In genomic region chr11:48808737-48809433, GRCm38 (mm10) we compare ENCODE assay signal across 11 mouse cellular contexts. TPM values are rescaled to one million over a fixed set of nuclear protein-coding genes. Genes with fewer than 3 reads are reported as not detected.
DNase-seq lines count a peak whose midpoint lies in the region; ATAC-seq and TF ChIP-seq lines count a peak whose summit lies in the region.
"Had no signal": no experiment of that assay in that cellular context is flagged by ENCODE, and none has a peak within 500 bp of the region (broad histone marks: within the 10 kb centered on the region; RNA-seq: fewer than 3 reads in every experiment).

No protein-coding gene starts in this region.

- no peak for ATAC-seq in limb, embryonic 13.5 days (ENCODE audit: low FRiP score, low read depth)
- ATAC-seq in embryonic facial prominence, embryonic 15.5 days (ENCODE audit: insufficient number of reproducible peaks, low FRiP score, low TSS enrichment, low read depth) = no peak
- no peak for ATAC-seq in liver, postnatal 0 days
- ATAC-seq: activated CD4-positive, CD25-positive, alpha-beta regulatory T cell, adult 4 months had no signal

- no peaks in the 10 kb centered on the region for H3K9me3 ChIP-seq in limb, embryonic 13.5 days
- no peaks in the 10 kb centered on the region for H3K9me3 ChIP-seq in limb, embryonic 10.5 days (replicated peaks)
- no peaks in the 10 kb centered on the region for H3K9me3 ChIP-seq in embryonic facial prominence, embryonic 15.5 days (replicated peaks)
- no peaks in the 10 kb centered on the region for H3K9me3 ChIP-seq in liver, postnatal 0 days (ENCODE audit: low read length)

- H3K4me2 ChIP-seq in limb, embryonic 13.5 days (replicated peaks) = no peak overlapping the region
- H3K4me2 ChIP-seq in embryonic facial prominence, embryonic 15.5 days (replicated peaks) = no peak overlapping the region
- no peak overlapping the region for H3K4me2 ChIP-seq in liver, postnatal 0 days (ENCODE audit: low read depth, low read length)

- no peak overlapping the region; the same call in 1 of the 2 replicates for H3K27ac ChIP-seq in limb, embryonic 13.5 days
- H3K27ac ChIP-seq in limb, embryonic 10.5 days = no peak overlapping the region
- 0 out of 2 replicates have a peak overlapping the region, but pooled peaks have one; percentile 14 for H3K27ac ChIP-seq in embryonic facial prominence, embryonic 15.5 days (replicated peaks)
- no peak overlapping the region for H3K27ac ChIP-seq in liver, postnatal 0 days (ENCODE audit: low read depth)
- H3K27ac ChIP-seq: macrophage had no signal

- peaks cover 86% of the 10 kb centered on the region for H3K36me3 ChIP-seq in limb, embryonic 13.5 days
- H3K36me3 ChIP-seq in limb, embryonic 10.5 days = peaks cover 97% of the 10 kb centered on the region
- peaks cover 96% of the 10 kb centered on the region for H3K36me3 ChIP-seq in embryonic facial prominence, embryonic 15.5 days
- peaks cover 83% of the 10 kb centered on the region for H3K36me3 ChIP-seq in liver, postnatal 0 days (replicated peaks; ENCODE audit: insufficient read depth, low read length)

- no peaks in the 10 kb centered on the region for H3K27me3 ChIP-seq in limb, embryonic 13.5 days
- H3K27me3 ChIP-seq in limb, embryonic 10.5 days (ENCODE audit: low read depth, poor library complexity, severe bottlenecking) = no peaks in the 10 kb centered on the region
- no peaks in the 10 kb centered on the region for H3K27me3 ChIP-seq in embryonic facial prominence, embryonic 15.5 days
- no peaks in the 10 kb centered on the region for H3K27me3 ChIP-seq in liver, postnatal 0 days (ENCODE audit: insufficient read depth, low read length)

- no peak for TF ChIP-seq EP300 in liver, postnatal 0 days (IDR thresholded peaks at IDR 0.05; ENCODE audit: low read depth)

- WGBS in limb, embryonic 13.5 days = 69% methylated on average over 16 of the region's 16 CpGs
- 79% methylated on average over 16 of the region's 16 CpGs for WGBS in limb, embryonic 10.5 days
- 61% methylated on average over 16 of the region's 16 CpGs for WGBS in embryonic facial prominence, embryonic 15.5 days
- WGBS in liver, postnatal 0 days (ENCODE audit: insufficient replicate concordance) = 66% methylated on average over 16 of the region's 16 CpGs

- H3K4me3 ChIP-seq in limb, embryonic 13.5 days = no peak overlapping the region
- H3K4me3 ChIP-seq in limb, embryonic 10.5 days = no peak overlapping the region
- no peak overlapping the region for H3K4me3 ChIP-seq in embryonic facial prominence, embryonic 15.5 days (replicated peaks)
- H3K4me3 ChIP-seq in liver, postnatal 0 days (ENCODE audit: low read depth, low read length) = no peak overlapping the region

- TF ChIP-seq CTCF in liver, postnatal 0 days (IDR thresholded peaks at IDR 0.05; ENCODE audit: low read depth) = no peak

- peak; percentile 38 to 47 for DNase-seq in cerebellum, postnatal 10 days
- DNase-seq in cerebellum, adult 11 months = no peak
- no peak for DNase-seq in limb, embryonic 10.5 days (ENCODE audit: low spot score)
- no peak for DNase-seq in liver, postnatal 0 days
- no peak for DNase-seq in cerebellum, adult 8-10 months
- DNase-seq in right cerebral cortex, adult 2 months (ENCODE audit: low spot score in 2 of 2) = no peak
- DNase-seq: cerebellum, postnatal 25 days had no signal

- H3K4me1 ChIP-seq in limb, embryonic 13.5 days = no peaks in the 10 kb centered on the region; the same call in 1 of the 2 replicates
- no peaks in the 10 kb centered on the region for H3K4me1 ChIP-seq in limb, embryonic 10.5 days
- 0 out of 2 replicates have a peak, but pooled peaks cover 4% of the 10 kb centered on the region for H3K4me1 ChIP-seq in embryonic facial prominence, embryonic 15.5 days
- peaks cover 2% of the 10 kb centered on the region; the same call in 1 of the 2 replicates for H3K4me1 ChIP-seq in liver, postnatal 0 days (ENCODE audit: insufficient read depth)

- H3K9ac ChIP-seq in limb, embryonic 13.5 days = 0 out of 2 replicates have a peak overlapping the region, but pooled peaks have one; percentile 19
- no peak overlapping the region for H3K9ac ChIP-seq in embryonic facial prominence, embryonic 15.5 days
- peak overlapping the region; percentile 21; the same call in 1 of the 2 replicates for H3K9ac ChIP-seq in liver, postnatal 0 days (replicated peaks)

RNA-seq across cellular contexts. Expression of gene Trim41, which starts 8.3 kb away (rescaled TPM):
- 7.8 and 8.7 TPM in 2 replicates for polyA plus RNA-seq in limb, embryonic 13.5 days (2015; fragmentation: Nextera tagmentation; extraction: Ambion mirVana)
- polyA plus RNA-seq in limb, embryonic 10.5 days (2016; fragmentation: Nextera tagmentation; extraction: Ambion mirVana) = 4.2 and 6.1 TPM in 2 replicates
- polyA plus RNA-seq in embryonic facial prominence, embryonic 15.5 days (2015; fragmentation: Nextera tagmentation; extraction: Ambion mirVana) = 7.5 and 8.1 TPM in 2 replicates
- 2.2 and 2.3 TPM in 2 replicates for polyA plus RNA-seq in liver, postnatal 0 days (2015; fragmentation: Nextera tagmentation; extraction: Ambion mirVana)

RNA-seq across cellular contexts. Expression of gene Rack1, which starts 8.8 kb away (rescaled TPM):
- 706 and 735 TPM in 2 replicates for polyA plus RNA-seq in limb, embryonic 13.5 days (2015; fragmentation: Nextera tagmentation; extraction: Ambion mirVana)
- 818 and 973 TPM in 2 replicates for polyA plus RNA-seq in limb, embryonic 10.5 days (2016; fragmentation: Nextera tagmentation; extraction: Ambion mirVana)
- polyA plus RNA-seq in embryonic facial prominence, embryonic 15.5 days (2015; fragmentation: Nextera tagmentation; extraction: Ambion mirVana) = 718 and 762 TPM in 2 replicates
- polyA plus RNA-seq in liver, postnatal 0 days (2015; fragmentation: Nextera tagmentation; extraction: Ambion mirVana) = 397 and 398 TPM in 2 replicates

RNA-seq across cellular contexts. Expression of gene Trim7, which starts 17.1 kb away (rescaled TPM):
- polyA plus RNA-seq in limb, embryonic 13.5 days (2015; fragmentation: Nextera tagmentation; extraction: Ambion mirVana) = 1.0 and 1.2 TPM in 2 replicates
- polyA plus RNA-seq in limb, embryonic 10.5 days (2016; fragmentation: Nextera tagmentation; extraction: Ambion mirVana) = 0.70 TPM in 1 of 2 replicates, not detected in the other
- 5.4 and 5.8 TPM in 2 replicates for polyA plus RNA-seq in embryonic facial prominence, embryonic 15.5 days (2015; fragmentation: Nextera tagmentation; extraction: Ambion mirVana)
- 0.48 and 0.52 TPM in 2 replicates for polyA plus RNA-seq in liver, postnatal 0 days (2015; fragmentation: Nextera tagmentation; extraction: Ambion mirVana)

RNA-seq across cellular contexts. Expression of gene Gm12184, which starts 17.6 kb away (rescaled TPM):
- 3.1 and 4.9 TPM in 2 replicates for polyA plus RNA-seq in limb, embryonic 13.5 days (2015; fragmentation: Nextera tagmentation; extraction: Ambion mirVana)
- polyA plus RNA-seq in limb, embryonic 10.5 days (2016; fragmentation: Nextera tagmentation; extraction: Ambion mirVana) = 2.9 and 5.1 TPM in 2 replicates
- polyA plus RNA-seq in embryonic facial prominence, embryonic 15.5 days (2015; fragmentation: Nextera tagmentation; extraction: Ambion mirVana) = 2.3 and 4.9 TPM in 2 replicates
- polyA plus RNA-seq in liver, postnatal 0 days (2015; fragmentation: Nextera tagmentation; extraction: Ambion mirVana) = 4.9 and 5.0 TPM in 2 replicates

Comparison
In these comparisons a context has a peak if more than half of its experiments do, and no peak if none do; other contexts are left out.
1. DNase-seq: peak in cerebellum, postnatal 10 days (2 of 2); none in cerebellum, adult 11 months (single experiment), limb, embryonic 10.5 days (single experiment), liver, postnatal 0 days (single experiment), cerebellum, adult 8-10 months (single experiment) and right cerebral cortex, adult 2 months (0 of 2).